Mouse (Mus musculus): ENCODE measurements around the gene Nuf2. TPM values are rescaled to one million over a fixed set of nuclear protein-coding genes. Genes with fewer than 3 reads are reported as not detected.

Gene Nuf2
- polyA plus RNA-seq, 3 experiments from 2014 or later, result 4.3 to 46.6 (median 4.6) TPM

DNA sequence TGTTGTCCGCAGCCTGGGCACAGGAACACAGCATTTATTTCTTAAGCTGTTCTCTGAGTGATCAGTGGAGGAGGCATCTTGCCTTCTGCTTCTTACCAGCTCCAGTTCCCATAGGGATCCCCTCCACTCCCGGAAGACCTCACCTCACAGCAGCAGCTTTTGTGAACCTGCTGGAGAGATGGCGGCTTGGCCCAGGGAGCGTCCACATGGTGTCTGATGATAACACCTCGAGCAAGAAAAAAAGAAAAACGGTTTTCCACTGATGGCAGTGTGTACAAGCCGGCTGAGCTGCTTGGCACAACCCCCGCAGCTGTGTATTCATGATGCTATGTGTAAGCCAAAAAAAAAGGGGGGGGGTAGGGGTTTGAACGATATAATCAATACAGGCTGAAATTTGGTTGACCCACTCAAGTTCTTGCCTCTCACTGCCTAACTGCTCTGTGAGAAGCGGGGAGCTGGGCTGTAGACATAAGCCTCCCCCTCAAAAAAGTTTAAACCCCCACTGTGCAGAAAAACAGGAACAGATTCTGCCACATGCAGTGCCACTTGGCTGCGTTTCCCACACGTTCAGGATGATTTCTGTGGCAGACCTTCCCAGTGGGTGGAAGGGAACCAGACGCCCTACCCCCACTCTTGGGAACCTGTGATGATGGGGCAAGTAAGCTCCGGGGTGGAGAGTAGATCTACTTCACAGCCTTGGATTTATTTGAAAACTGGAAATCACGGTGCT is 68.7 kb downstream of the Nuf2 start:
- no peak for ATAC-seq

DNA sequence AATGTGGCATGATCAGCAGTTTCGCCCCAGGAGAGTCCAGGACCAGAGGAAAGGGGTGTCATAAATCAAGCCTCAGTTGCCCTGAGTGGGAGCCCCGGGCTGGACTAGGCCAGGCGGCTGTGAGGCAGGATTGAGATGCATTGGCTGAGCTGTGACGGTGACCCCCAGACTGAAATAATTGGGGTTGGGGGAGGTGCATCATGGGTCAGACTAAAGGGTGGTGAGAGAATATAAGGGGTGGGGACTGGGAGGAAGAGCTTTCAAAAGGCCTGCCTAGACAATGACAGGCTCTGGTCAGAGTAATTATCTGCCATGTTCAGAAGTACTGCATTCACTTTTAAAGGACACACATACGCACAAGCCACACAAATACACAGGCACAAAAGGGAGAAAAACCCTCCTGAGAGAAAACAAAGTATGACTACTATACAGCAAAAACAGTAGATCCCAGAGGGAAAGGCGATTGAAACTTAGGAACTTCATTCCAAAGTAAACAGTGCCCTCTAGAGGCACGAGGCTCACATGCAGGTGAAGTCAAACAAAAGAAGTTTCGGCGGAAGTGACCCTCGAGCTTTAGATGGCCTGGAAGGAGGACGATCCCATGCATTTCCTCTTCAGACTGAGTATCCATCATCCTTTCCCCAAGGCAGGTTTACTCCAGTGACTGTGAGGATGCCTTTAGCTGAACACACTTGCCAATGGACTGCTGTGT is 72.0 kb downstream of the Nuf2 start:
- ATAC-seq, result no peak

Other genes with a start within 250 kb of the Nuf2 start
- gene Rgs5, start 124.0 kb upstream of the Nuf2 start, polyA plus RNA-seq (2017; shearing (Covaris generic)), result under 1 TPM in 2 of 3 experiments, not detected in 1; 0.13 to 0.16 TPM
- gene Rgs4, start 216.2 kb upstream of the Nuf2 start, polyA plus RNA-seq (2017; shearing (Covaris generic)), result not detected